Mouse (Mus musculus) bone marrow macrophage, adult 2 months (primary cell): Measurements from ENCODE around the gene Ptgr2. TPM values are rescaled to one million over a fixed set of nuclear protein-coding genes. Genes with fewer than 3 reads are reported as not detected.
"Not testable (repeated sequence)": the region's sequence is repeated elsewhere in the genome, so short reads cannot be mapped to it uniquely, and the experiment has no call there.

Experiments
- H3K27ac ChIP-seq: 2 replicates; pipeline ENCODE4 v1.5.1; 2012; ENCODE audit warnings: low read depth, low read length; ENCODE audit not compliant: insufficient read depth
- H3K4me1 ChIP-seq: 2 replicates; pipeline ENCODE4 v1.6.1; 2012; ENCODE audit warnings: low read length; ENCODE audit not compliant: control insufficient read depth, insufficient read depth
- H3K4me3 ChIP-seq: 2 replicates; pipeline ENCODE4 v1.5.1; 2012; ENCODE audit warnings: mild to moderate bottlenecking, low read length, moderate library complexity; ENCODE audit not compliant: insufficient read depth
- CTCF ChIP-seq: IDR thresholded peaks from 2 replicates; pipeline ENCODE4 v1.5.1; 2012; ENCODE audit warnings: low read depth, mild to moderate bottlenecking, low read length, moderate library complexity
- POLR2A ChIP-seq: IDR thresholded peaks from 2 replicates; pipeline ENCODE4 v1.6.1; 2012; ENCODE audit warnings: mild to moderate bottlenecking, low read depth, low read length, borderline replicate concordance
- polyA plus RNA-seq: library from polyadenylated mRNA; stranded (reverse); fragments of >200 nt; gene quantifications from 2 replicates; pipeline ENCODE4 v1.2.4, GENCODE M21; 2012; ENCODE audit not compliant: missing spikeins, insufficient read depth, insufficient read length

Ptgr2 gene
- polyA plus RNA-seq, 1 experiment: 46.7 TPM

DNA sequence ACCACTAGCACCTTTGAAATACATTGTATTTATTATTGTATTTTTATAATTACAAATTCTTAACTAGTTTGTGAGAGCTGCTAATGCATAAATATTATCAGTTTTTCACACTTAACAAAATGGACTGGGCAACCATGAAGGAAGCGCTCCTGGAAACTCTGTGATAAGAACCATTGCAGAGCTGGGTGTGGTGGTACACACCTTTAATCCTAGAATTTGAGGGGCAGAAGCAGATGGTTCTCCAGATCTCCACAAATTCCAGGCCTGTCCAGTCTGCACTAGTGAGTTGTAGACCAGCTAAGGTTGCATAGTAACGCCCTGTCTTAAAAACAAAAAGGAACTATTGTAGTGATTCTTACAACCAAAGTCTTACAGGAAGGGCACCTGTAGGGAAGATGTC, 14.2 kb downstream of the Ptgr2 start:
- Histone ChIP-seq H3K4me3 (no peak overlapping the region), H3K27ac (no peak overlapping the region), H3K4me1 (no peaks in the 10 kb centered on the region)
- TF ChIP-seq CTCF: no peak
- TF ChIP-seq POLR2A: no peak

DNA sequence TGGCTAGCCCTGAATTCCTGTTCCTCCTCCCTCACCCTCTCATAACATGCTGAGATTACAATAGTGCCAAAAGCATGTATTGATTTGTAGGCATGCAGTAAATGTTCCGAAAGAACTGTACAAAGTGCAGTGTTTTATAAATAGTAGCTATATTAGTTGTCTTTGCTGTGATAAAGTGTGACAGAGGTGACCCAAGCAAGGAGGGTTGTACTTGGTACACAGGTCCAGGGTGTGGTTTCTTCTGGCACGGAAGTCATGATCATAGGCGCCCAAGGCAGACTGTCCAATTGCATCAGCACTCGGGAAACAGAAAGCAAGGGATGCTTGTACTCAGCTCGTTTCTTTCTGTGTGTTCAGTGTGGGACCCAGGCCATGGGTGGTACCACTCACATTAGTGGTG, 19.1 kb downstream of the Ptgr2 start:
- no peak overlapping the region for H3K4me3 ChIP-seq
- H3K4me1 ChIP-seq: no peaks in the 10 kb centered on the region
- no peak overlapping the region for H3K27ac ChIP-seq
- no peak for TF ChIP-seq POLR2A
- no peak for TF ChIP-seq CTCF

DNA sequence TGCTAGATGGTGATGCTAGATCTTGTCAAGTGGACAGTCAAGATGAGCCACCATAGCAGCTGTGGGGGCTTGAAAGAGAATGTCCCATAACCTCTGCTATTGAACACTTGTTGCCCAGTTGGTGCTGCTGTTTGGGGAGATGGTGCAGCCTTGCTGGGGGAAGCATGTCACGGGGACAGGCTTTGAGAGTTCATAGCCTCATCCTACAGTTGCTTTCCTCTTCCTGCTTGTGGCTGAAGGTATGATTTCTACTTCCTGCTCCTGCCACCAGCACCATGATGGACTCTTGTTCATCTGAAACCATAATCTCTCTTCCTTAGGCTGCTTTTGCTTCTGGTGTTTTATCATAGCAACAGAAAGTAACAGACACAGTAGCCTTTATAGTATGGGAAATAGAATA, 19.5 kb downstream of the Ptgr2 start:
- no peak for TF ChIP-seq POLR2A
- no peak for TF ChIP-seq CTCF
- no peaks in the 10 kb centered on the region for H3K4me1 ChIP-seq
- H3K4me3 ChIP-seq: no peak overlapping the region
- H3K27ac ChIP-seq: no peak overlapping the region

DNA sequence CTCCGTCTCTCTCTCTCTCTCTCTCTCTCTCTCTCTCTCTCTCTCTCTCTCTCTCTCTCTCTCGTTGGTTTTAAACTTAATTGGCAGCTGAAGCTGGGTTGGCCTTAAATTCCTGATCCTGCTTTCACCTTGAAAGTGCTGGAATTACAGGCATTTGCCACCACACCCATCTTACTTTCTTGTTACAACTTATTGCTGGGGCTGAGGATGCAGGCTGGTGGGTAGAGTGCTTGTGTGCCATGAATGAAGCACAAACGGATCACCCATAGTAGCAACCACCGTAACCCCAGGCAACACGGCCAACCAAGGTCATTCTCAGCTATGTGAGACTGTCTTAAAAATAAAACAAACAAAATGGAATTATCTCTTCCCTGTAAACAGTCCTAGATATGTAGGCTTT, 26.3 kb downstream of the Ptgr2 start:
- TF ChIP-seq POLR2A (no peak), CTCF (no peak)
- Histone ChIP-seq H3K4me3 (no peak overlapping the region), H3K4me1 (peaks cover 2% of the 10 kb centered on the region; the same call in 1 of the 2 replicates), H3K27ac (no peak overlapping the region)

DNA sequence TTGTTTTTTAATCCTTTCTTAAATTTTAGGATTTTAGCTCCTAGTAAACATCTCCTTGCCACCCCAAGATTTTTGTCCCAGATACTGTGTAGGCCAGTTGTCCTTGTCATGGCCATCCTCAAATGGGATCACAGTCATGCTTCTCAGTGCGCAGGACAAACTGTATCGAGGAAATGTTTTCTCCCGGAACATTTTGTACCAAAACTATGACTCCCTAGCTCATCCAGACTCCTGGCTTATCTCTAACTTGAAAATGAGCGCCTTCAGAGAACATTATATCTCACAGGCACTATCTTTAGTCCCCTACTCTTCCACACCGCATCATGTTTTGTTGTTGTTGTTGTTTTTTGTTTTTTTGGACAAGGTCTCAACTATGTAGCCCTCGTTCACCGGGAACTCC, 31.0 kb downstream of the Ptgr2 start:
- TF ChIP-seq POLR2A (no peak), CTCF (no peak)
- no peak overlapping the region for H3K27ac ChIP-seq
- H3K4me1 ChIP-seq: peaks cover 4% of the 10 kb centered on the region
- peak overlapping the region; percentile 97 for H3K4me3 ChIP-seq

DNA sequence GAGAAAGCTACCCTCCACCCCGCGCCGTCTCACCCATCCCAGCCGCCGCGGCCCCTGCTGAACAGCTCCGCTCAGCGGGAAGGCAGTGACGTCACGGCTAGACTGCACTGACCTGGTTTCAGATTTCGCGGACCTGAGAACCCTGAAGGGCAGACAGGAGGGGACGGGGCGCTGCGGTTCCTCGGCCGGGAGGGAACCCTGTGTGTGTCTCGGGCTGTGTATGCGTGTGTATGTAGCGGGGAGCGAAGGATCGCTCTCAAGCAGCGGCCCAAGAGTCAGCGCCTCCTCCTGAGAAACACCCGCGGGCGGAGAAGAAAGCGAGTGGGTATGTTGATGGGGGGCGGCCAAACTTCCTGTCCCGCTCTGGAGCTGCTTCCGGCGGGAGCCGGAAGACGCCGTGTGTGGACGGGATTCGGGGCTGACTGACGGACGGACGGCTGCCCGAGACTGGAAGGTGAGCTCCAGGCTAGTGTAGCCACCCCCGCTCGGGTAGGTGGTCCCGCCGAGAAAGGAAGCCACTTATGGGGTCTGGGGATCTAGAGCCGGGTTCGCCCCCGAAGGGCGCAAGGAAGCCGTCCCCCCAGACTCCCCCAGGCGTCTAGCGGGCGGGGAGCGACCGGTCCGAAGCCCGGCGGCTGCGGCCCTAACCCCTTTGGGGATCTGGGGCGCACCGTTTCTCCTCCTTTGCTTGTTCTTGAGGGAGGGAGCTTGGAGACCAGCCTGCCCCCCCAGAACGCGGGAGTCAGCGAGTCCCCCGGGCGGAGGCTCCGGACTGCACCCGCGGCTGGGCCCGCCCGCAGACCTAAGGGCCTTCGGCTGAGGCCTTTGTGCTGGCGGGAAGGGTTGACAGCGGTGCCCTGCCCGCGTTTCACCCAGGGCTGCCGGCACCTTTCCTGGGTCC, 31.9 kb downstream of the Ptgr2 start, which contains the start of gene Zfp410:
TSS of gene Zfp410 (plus strand) at position 132 of the 901 bp plus-strand sequence.
- TF ChIP-seq POLR2A (no peak; the same call in 1 of the 2 replicates), CTCF (no peak)
- Histone ChIP-seq H3K4me1 (peaks cover 4% of the 10 kb centered on the region), H3K27ac (peak within 1 kb of the TSS; percentile 56), H3K4me3 (peak within 1 kb of the TSS; percentile 97)

DNA sequence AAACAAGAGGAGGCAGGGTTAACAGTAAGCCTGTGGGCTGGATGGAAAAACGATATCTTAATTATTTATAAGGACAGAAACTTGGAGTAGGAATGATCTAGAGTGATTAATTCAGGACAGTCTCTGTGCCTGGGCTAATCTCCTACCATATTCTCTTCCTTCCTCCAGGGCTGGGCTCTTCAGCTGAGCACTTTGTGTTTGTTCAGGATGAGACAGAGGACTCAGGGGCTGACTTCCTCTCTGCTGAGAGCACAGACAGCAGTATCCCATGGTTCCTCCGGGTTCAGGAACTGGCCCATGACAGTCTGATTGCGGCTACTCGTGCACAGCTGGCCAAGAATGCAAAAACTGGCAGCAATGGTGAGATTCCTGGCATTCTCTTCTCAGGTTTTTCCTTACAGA, 42.1 kb downstream of the Ptgr2 start:
- H3K27ac ChIP-seq: peak overlapping the region; percentile 22; the same call in 1 of the 2 replicates
- H3K4me1 ChIP-seq: peaks cover 6% of the 10 kb centered on the region
- TF ChIP-seq CTCF: no peak
- TF ChIP-seq POLR2A: no peak
- no peak overlapping the region for H3K4me3 ChIP-seq

DNA sequence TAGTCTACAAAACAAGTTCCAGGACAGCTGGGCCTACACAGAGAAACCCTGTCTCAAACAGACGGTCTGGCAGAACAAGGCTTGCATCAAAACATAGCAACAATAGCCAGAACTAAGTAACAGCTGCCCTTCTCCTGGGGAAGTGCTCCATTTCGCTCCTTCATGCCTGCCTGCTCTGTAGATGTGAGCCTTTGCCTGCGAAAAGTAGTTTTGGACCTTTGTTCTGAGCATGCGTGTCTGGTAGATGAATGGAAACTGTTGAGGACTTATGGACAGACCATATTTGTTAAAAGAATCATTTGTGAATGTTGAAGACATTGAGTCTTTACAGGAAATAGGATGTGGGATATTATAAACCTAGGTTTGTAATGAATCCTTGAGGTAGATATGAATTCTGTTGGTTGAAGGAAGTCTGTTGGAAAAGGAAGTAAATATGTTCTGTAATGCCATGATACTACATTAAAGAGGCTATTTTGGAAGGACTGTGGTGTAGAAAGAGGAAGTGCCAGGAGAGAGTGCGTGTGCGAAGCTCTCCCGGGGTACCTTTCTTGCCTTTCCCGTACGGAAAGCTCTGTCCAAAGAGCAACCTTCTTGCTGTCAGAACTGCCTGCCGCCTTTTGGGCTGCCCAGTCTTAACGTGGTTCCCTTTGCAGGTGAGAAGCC, 52.1 kb downstream of the Ptgr2 start:
- no peak for TF ChIP-seq CTCF
- no peak for TF ChIP-seq POLR2A
- peak overlapping the region; percentile 80 for H3K27ac ChIP-seq
- peaks cover 13% of the 10 kb centered on the region for H3K4me1 ChIP-seq
- H3K4me3 ChIP-seq: peak overlapping the region; percentile 18

DNA sequence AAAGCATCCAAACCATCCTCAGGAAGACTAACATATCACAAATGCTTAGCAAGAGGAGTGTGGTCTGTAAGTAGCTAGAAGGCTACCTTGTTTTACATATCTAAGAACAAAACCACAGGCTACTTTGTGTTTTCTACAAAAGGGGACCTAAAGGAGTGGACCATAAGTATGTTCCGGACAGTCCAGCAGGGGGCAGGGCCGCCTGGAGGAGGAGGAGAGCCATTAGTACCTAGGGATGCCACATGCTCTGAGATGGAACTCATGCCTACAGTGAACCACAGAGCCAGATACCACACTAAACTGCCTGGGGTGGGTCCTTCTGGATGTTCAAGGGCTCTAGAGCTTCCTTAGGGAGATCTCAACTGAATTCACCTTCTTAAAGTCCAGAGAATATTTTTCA, 62.2 kb downstream of the Ptgr2 start:
- Histone ChIP-seq H3K27ac (no peak overlapping the region), H3K4me1 (peaks cover 3% of the 10 kb centered on the region; the same call in 1 of the 2 replicates), H3K4me3 (no peak overlapping the region)
- TF ChIP-seq CTCF (no peak; the same call in 1 of the 2 replicates), POLR2A (no peak)

DNA sequence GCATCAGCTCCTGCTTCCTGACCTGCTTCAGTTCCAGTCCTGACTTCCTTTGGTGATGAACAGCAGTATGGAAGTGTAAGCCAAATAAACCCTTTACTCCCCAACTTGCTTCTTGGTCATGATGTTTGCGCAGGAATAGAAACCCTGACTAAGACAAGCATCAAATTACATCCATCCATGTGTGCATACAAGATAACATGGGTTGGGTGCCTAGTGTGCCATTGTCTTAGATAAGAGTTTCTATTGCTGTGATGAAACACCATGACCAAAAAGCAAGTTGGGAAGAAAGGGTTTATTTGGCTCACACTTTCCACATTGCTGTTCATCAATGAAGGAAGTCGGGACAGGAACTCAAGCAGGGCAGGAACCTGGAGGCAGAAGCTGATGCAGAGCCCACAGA, 73.7 kb downstream of the Ptgr2 start:
- not testable (repeated sequence) for H3K4me1 ChIP-seq, H3K4me3 ChIP-seq, H3K27ac ChIP-seq
